Mouse (Mus musculus) urinary bladder, postnatal 14 days (tissue): Measurements from ENCODE around the gene Rph3al.

Experiments used
- DNase-seq: peaks from one replicate; pipeline ENCODE4 v3.0.0; 2021; ENCODE audit warnings: low spot score

Rph3al gene

DNA sequence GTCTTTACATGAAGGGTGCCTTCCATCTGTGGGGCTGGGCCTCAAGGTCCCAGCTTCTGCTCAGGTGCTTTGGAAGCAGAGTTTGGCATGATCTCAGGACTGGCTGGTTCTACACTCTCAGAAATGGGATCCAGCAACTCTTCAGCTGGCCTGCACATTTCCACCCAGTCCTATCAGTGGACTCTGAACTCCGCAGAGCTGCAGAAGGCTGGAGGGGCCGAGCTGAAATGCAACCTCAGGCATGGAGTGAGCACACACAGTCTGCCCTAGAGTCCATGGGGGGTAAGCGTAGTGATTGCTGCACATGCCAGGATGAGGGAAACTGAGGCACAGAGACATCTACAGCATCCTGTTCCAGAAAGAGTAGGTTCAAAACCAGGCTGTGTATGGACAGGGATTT lies 127.7 kb downstream of the Rph3al start:
- no peak for DNase-seq

DNA sequence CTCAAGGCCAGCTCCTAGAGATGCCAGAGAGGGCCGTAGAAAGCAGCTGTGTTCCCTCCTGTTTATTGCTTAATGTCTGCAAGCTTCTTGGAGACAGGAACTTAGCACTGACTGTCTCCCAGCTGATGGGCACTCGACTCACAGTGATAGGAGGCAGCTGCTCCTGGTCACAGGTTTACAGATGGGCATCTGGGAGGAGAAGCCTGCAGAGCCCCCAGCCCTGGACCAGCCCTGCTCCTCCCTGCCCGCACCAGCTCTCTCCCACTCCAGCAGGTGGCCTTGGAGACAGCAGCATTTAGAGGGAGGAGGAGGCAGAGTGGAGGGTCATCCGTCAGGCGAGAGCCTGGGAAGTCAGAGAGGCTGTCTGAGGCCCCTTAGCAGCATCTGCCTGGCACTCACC lies 130.7 kb downstream of the Rph3al start:
- DNase-seq, result no peak

DNA sequence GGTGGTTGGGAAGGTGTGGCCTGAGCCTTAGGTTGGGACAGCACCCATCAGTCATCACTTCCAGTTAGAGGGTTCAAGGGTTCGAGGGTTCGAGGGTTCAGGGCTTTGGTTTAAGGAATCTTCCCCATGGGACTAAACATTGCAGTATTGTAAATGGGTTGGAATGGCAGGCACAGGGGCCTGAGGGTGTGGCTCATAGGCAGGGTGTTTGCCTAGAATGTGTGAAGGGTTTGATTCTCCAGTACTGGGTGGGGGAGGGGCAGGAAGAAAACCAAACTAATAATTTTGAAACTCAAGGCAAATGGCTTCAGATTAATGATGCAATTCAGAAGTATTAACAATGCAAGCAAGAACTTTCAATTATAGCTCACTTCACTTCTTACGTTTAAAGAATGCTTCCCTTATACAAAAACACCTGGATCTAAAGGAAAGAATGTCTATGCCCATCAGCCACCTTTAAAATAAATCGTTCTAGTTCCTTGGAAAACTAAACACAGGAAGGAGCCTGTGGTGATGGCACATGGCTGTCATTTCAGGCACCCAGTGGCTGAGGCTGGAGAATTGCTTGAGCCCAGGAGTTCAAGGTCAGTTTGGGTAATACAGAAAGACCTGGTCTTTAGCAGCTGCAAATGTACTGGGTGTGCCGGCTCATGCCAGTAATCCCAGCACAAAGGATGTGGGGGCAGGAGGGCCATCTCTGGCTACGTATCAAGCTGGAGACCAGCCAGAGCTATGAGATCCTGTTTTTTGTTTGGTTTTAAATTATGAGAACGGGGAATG lies 136.3 kb downstream of the Rph3al start:
- no peak for DNase-seq

DNA sequence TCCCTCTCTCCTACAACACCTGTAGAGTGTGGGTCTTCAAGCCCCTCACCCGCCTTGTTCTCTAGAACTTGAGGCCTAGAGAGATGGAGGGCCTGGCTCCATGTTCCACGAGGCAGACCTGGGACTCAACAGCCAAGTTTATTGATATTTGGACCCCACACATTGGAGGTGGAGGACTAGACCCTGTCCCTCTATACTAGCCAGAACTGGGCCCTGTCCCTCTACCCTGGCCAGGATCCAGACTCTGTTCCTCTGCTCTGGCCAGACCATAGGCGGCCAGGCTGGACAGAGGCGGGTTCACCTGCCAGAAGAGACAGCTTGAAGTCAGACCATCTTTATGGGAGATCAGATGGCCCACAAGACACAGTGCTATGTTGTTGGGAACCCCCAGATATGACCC lies 136.9 kb downstream of the Rph3al start:
- no peak for DNase-seq

DNA sequence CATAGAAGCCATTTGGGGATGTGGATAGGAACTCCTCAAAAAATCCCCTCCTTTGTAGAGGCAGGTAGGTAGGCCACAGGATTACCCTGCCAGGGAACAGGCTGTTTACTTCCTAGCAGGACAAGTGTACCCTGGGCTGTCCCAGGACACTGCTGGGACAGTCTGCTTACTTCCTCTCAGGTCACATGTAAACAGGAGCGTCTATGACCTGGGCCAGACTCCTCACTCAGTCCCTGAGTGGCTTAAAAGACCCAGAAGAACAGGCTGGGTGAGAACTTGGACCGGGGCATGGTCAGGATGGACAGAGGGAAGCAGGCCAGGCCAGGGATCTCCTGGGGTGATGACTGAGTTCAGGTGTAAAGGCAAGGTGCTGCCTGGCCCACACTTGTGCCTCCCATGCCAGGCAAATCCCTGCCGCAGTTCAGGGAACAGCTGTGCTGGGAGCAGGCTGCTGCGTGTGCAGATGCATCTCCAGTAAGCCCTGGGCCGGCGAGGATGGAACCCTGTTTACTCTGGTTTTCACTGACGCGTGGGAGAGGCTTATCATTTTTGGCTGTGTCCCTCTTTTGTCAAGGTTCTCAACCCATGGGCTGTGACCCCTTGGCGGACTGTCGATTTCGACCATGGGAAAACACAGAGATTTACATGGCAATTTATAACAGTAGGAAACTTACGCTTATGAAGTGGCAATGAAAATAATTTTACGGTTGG lies 141.5 kb downstream of the Rph3al start:
- DNase-seq, result no peak

DNA sequence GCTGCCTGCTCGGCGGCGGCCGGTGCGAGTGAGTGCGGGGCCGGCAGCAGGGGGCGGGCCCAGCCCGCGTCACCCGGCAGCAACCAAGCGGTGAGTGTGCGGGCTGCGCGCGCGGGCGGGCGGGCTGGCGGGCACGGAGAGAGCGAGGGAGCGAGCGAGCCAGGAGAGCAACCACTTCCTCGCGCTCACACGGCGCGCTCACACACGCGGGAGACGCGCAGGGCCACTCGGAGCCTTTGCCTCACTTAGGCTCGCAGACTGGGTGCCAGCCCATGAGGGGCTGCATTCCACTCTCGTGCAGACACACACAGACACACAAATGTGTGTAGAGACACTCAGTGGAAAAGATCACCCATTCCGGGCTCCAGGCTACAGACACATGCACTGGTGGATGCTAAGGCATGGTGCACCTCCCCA lies 142.2 kb downstream of the Rph3al start, which contains the start of gene Doc2b:
Gene Doc2b, minus strand, starts transcription at position 21 of the 417 bp plus-strand sequence.
- DNase-seq, result no peak

DNA sequence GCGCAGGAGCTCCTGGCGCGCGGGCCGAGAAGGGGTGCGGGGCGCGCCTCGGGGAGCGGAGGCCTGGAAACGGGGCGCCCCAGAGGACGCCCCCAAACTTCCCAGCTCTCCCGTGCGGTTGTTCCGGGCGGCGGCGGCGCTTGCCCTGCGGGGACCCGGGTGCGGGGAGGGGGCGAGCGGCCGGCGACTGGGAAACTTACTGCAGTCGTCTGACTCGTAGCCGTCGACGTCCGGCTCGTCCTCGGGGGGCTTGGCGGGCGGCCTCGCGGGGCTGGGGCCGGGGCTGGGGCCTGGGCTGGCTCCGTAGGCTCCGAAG lies 142.9 kb downstream of the Rph3al start:
- DNase-seq, result no peak

DNA sequence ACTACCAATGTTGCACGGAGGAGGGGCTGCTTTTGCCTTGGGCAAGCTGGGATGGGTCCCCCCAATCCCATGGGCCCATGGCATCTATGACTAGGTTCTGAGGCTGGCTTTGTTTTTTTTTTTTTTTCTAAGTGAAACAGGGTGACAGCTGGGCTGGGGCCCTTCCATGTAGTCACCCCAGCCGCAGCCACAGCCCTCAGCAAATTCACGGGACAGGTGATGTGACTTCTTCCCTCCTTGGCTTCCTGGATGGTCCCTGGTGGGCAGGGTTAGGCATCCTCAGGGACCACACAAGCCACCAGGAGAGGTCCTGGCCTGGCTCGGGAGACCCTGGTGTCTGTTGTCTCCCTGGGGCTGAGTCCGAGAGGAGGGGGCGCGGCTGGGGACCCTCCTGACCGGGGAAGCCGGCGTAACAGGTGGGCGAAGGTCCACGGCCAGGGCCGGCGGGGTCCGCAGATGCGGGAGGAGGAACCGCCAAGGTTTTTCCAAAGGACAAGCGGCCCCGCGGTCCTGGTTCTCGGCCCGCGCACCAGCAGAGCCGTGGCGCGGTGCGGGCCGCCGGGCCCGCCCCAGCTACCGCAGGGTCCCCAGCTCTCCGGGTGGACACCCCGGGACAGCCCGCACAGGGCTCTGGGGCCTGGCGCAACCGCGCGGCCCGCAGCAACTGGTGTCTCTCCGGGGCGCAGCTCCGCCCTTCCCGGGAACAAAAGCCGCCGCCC lies 143.5 kb downstream of the Rph3al start:
- no peak for DNase-seq

DNA sequence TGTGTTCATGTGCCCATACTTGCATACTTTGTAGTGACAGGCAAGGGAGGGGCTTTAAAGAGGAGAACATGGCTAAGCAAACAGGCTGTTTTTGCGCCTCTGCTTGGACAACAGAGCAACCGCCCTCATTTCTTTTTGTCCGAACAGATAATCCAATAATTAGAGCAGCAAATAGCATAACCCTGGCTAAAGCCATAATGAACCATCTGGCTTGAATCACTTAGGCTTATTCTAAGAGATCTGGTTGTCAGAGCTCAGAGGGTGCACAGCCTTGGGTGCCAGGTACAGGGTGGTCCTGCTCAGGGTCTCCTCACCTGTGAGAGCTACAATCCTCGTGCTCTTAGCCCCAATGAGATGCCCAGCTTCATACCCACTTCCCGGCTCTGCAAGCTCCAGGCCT lies 144.9 kb downstream of the Rph3al start:
- no peak for DNase-seq

DNA sequence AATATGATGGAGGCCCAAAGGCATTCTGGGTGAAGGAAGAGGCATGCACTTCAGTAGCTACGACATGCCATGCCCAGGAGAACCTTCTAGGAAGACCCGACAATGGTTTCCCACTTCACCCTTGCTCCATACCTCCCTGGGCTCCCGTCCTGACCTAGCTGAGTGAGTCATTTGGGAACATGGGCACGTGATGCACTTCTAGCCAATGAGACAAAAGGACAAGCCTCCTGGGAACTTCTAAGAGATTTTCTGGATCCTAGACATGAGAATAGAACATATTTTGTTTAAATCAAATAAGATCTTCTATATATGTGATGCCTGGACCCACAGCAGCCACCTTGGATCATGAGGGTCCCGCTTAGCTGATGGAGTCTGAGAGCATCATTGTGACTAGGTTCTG lies 145.7 kb downstream of the Rph3al start:
- no peak for DNase-seq

DNA sequence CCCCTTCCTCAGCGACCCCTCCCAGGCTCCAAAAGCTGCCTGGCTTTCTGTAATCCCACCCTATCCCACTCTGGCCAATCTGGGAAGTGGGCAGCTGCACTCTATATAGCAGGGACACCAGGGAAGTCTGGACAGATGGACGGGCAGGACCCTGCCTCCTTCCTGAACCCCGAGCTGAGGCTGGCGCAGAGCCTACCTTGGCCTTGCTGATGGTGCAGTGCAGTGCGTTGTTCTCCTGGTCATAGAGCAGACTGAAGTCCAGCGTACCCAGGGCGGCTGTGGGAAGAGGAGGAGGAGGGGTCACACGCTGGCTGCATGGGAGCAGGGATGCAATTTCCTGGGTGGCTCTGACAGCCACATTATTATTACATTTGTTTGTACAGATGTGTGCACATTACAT lies 152.3 kb downstream of the Rph3al start:
- no peak for DNase-seq

DNA sequence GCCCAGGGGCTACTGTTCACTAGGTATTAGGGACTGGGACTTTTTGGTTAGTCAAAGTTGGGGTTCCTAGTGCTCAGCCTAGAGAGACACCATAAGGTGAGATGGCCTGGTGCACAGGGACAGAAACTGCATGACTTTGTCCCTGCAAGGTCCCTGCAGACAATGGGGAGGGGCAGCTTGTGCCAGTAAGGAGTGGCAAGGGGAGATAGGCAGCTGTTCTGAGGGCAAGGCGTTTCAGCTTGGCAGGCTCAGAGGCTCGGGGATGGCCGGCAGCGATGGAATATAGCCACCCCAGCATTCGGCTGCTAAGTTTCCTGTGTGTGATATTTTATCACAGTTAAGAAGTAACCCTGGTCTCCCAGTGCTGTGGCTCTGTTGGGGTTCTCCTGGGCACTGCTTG lies 154.4 kb downstream of the Rph3al start:
- DNase-seq, result no peak

DNA sequence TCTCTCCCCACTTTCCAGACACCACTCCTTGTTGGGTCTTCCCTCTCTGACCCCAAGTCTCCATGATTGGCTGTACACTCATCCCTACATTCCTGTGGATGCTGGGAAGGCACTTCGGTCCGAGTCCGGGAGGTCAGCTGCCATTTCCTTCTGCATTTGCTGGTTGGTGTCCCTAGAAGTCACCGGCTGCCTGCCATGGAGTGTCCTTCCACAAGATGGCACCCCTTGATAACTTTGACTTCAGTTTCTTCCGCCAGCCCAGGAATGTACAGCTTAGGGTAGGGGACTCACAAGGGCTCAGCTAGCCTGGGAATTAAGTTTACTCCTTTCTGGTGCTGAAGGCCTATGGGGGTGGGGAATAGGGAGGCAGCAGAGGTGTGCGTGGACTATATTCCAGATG lies 156.3 kb downstream of the Rph3al start:
- peak; percentile 65 for DNase-seq
